Mouse (Mus musculus) adrenal gland, postnatal 10 days (tissue): ENCODE data around the gene Cd80. TPM values are rescaled to one million over a fixed set of nuclear protein-coding genes. Genes with fewer than 3 reads are reported as not detected.
A peak's percentile ranks its signal among the peaks of the same experiment; 100 is the strongest.

Experiments used
- DNase-seq: peaks from one replicate; pipeline ENCODE4 v3.0.0; 2021; ENCODE audit warnings: mixed read lengths
- total RNA-seq, 2 experiments: library from RNA; stranded (reverse); gene quantifications; 2 replicates each; pipeline ENCODE4 v1.2.3; 2021

Cd80 gene
- total RNA-seq, 2 experiments from 2014 or later: 0.73 to 0.96 TPM

DNA sequence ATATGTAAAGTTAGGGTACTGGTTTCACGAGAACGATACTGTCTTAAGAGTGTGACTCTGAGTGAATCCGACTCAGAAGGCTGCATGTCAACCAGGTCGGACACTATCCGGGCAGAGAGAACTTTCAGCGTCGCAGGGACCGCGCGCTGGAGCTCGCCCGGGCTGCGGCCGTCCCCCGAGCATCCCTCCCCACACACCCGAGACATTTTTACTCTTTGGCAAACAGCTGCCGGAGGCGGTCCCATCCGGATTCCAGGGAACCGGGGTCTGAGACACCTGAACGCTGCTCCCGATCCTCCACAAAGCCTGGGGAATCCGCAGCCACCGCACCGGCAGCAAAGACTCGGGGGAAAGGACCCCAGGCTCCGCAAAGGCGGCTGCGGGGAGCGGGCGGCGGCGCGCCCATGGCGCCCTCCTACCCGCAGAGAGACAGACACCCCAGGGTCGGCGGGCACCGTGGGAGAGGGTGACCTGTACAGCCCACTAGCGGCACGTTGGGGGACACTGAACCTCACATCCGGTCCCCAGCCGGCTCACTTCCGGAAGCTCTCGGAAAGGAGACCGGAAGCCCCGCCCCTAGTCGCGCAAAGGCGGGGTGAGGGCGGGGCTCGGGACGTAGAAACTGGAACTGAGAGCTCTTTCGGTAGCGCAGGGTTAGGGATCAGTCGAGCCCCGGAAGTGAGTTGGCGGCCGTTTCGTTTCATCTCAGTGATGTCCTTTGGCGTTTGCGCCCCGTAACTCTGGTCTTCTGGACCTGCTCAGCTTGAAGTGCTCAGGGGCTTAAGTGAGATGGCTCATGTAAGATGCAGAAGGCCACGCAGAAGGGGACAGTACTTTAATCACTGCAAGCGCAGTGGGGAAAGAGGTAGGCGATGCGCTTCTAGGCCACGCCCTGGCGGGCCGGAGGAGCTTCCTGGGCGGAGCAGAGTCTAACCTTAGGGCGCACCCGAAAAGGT lies 67.0 kb downstream of the Cd80 start, which contains the start of gene Timmdc1:
Gene Timmdc1 (minus strand): TSS at position 535 of the 956 bp plus-strand sequence.
- peak; percentile 97 for DNase-seq

DNA sequence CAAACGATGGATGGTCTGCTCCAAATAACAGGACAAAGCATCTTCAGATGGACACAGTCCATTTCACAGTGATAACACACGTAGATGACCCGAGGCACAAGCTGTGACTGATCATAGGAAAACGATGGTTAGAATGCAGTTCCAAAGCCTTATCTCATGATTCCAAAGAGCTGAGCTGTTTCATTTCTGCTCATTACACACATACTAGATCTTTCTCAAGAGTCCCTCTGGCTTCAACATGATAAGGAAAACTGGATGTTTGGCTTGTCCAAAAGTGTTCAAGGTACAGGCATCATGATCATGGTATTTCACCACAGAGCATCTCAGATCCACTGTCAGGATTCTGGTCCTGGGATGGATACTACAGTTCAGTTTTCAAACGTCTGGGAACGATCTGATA lies 70.9 kb downstream of the Cd80 start:
- DNase-seq: no peak

DNA sequence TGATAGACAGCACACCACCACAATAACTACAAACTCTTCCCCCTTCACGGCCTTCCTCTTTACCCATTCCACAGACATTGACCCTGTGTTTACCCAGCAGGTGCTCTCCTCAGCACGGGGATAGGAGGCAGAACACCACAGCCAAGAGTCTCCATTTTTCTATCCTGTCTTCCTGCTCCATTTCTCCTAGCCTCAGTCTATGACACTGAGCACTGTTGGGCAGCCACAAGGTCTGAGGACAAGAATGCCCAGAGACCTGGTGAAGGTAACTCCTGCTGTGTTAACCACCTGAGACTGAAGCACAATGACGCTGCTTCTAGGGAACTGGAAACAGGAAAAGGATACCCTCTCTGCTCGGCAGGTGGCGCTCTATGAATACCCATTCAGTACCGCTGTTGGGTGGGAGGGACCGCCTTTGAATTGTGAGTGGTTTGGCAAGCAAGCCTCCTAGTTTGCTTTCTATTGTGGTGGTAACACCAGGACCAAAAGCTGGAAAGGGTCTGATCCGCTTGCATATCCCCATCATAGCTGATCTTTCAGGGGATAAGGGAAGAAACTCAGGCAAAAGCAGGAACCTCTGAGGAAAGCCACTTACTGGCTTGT lies 81.3 kb downstream of the Cd80 start:
- peak; percentile 83 for DNase-seq

DNA sequence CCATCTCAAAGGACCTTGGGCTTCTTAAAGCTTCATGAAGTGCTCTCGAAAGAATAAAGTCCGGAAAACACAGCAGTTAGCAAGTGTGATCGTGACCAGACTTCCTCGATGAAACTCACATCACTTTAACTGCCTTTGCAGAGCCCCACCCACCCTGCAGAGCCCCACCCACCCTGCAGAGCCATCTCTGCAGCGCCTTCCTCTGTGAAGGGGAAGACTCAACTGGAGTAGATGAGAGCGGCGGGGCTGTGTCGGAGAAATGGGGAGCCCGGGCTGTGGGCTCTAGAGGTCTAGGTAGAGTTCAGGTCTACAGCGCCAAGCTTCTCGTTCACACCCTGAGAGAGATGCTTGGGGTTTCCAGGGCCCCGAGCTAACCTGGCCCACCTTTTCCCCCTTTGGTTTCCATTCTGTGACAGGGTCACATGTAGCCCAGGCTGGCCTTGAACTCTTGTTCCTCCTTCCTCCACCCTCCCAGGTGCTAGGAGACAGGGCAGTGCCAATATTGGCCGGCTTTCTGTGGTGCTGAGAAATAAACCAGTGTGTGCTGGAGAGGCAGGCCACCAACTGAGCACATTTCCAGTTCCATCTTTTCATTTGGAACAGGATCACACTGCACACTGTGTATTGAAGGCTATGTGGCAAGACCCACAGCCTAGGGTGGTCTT lies 83.5 kb downstream of the Cd80 start:
- no peak for DNase-seq

Other genes starting within 250 kb of the Cd80 start
- 10 to 100 TPM in 1 of 2 experiments, 1 to 10 TPM in 1; 2.6 to 14.2 TPM for gene Nr1i2, start 160.7 kb upstream of the Cd80 start, total RNA-seq
- under 1 TPM; 0.42 to 0.51 TPM for gene Maats1, start 113.4 kb upstream of the Cd80 start, total RNA-seq
- 100 to 1,000 TPM; 385 to 411 TPM for gene Cox17, start 108.6 kb upstream of the Cd80 start, total RNA-seq
- gene Gm21987, start 108.5 kb upstream of the Cd80 start, total RNA-seq: not detected
- gene Popdc2, start 93.4 kb upstream of the Cd80 start, total RNA-seq: 1 to 10 TPM; 4.6 to 8.5 TPM
- gene Pla1a, start 22.4 kb upstream of the Cd80 start, total RNA-seq: 10 to 100 TPM; 19.9 to 29.6 TPM
- 10 to 100 TPM; 37.0 to 40.0 TPM for gene Adprh, start 2.9 kb upstream of the Cd80 start, total RNA-seq
- 10 to 100 TPM; 43.5 to 52.7 TPM for gene Timmdc1, start 67.1 kb downstream of the Cd80 start, total RNA-seq
- 10 to 100 TPM; 20.4 to 25.6 TPM for gene Poglut1, start 94.7 kb downstream of the Cd80 start, total RNA-seq
- 10 to 100 TPM; 57.2 to 60.1 TPM for gene Tmem39a, start 103.1 kb downstream of the Cd80 start, total RNA-seq